Mouse (Mus musculus): ENCODE measurements around the gene Tsc22d1. TPM values are rescaled to one million over a fixed set of nuclear protein-coding genes. Genes with fewer than 3 reads are reported as not detected.

Tsc22d1 gene
- polyA plus RNA-seq, 1 experiment from 2014 or later: 568 TPM

GRCm38 (mm10) chr14:76487609-76488008, 72.8 kb downstream of the Tsc22d1 start:
- no peaks in the 10 kb centered on the region for H3K36me3 ChIP-seq (ENCODE audit: control insufficient read depth, insufficient read depth, low read length)
- H3K4me1 ChIP-seq (ENCODE audit: control insufficient read depth, insufficient read depth, low read length): peaks cover 2% of the 10 kb centered on the region; the same call in 1 of the 2 replicates
- ATAC-seq (ENCODE audit: insufficient read depth, low FRiP score): no peak
- no peak overlapping the region for H3K4me3 ChIP-seq (replicated peaks; ENCODE audit: low read length)
- WGBS: 78% methylated on average over 16 of the region's 16 CpGs
- no peaks in the 10 kb centered on the region for H3K27me3 ChIP-seq (ENCODE audit: control insufficient read depth, insufficient read depth, low read length)
- H3K9me3 ChIP-seq (replicated peaks; ENCODE audit: control insufficient read depth, low read length): no peaks in the 10 kb centered on the region
- H3K9ac ChIP-seq (ENCODE audit: low read length): no peak overlapping the region
- H3K4me2 ChIP-seq (ENCODE audit: low read depth, low read length): no peak overlapping the region
- H3K27ac ChIP-seq (ENCODE audit: low read length): no peak overlapping the region

DNA sequence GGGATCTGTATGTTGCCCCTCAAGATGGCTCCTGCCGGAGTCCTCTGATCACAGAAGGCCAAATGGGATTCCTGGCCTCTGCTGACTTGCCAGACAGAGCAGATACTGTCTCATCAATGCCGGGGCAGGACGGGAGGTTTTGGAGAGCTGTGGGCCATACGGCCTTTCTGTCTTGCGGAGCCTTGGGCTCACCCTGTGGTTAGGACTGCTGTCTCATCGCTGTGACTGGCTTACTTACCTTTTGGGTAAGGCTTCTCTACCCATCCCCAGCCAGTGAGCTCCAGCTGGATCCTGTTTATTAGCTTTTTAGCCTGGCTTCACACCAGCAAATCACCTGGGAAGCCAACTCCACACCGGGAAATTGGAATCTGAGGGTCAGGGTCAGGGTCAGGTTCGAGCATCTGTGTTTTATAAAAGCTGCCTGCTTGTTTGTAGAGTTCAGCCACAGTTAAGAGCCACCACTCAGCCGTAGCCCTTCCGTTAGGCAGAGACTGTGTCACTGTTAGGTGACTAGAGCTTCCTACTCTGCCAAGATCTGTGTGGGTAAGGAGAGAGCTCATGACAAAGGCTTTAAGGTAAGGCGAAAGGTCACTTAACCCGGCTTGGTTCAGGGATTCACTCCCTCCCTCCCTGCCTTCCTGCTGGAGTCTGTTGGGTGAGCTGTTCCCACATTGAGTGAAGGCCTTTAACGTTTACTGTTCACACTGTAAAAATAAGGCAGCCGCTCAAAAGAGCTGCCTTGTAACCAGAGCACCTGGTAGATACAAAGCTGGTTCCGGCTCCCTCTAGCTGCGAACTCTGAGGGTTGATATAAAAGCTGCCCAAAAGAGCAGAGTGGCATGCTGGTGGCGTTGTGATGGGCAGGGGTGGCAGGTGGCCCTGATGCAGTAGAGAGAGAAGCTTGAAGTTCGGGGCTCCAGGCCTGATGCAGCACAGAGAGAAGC, 73.6 kb downstream of the Tsc22d1 start:
- H3K4me2 ChIP-seq (ENCODE audit: low read depth, low read length): no peak overlapping the region
- H3K27ac ChIP-seq (ENCODE audit: low read length): no peak overlapping the region
- H3K4me3 ChIP-seq (replicated peaks; ENCODE audit: low read length): no peak overlapping the region
- no peaks in the 10 kb centered on the region for H3K36me3 ChIP-seq (ENCODE audit: control insufficient read depth, insufficient read depth, low read length)
- no peak for ATAC-seq (ENCODE audit: insufficient read depth, low FRiP score)
- H3K4me1 ChIP-seq (ENCODE audit: control insufficient read depth, insufficient read depth, low read length): peaks cover 2% of the 10 kb centered on the region; the same call in 1 of the 2 replicates
- no peaks in the 10 kb centered on the region for H3K9me3 ChIP-seq (replicated peaks; ENCODE audit: control insufficient read depth, low read length)
- no peaks in the 10 kb centered on the region for H3K27me3 ChIP-seq (ENCODE audit: control insufficient read depth, insufficient read depth, low read length)
- 57% methylated on average over 18 of the region's 18 CpGs for WGBS
- 0 out of 2 replicates have a peak overlapping the region, but pooled peaks have one; percentile 0 for H3K9ac ChIP-seq (ENCODE audit: low read length)

DNA sequence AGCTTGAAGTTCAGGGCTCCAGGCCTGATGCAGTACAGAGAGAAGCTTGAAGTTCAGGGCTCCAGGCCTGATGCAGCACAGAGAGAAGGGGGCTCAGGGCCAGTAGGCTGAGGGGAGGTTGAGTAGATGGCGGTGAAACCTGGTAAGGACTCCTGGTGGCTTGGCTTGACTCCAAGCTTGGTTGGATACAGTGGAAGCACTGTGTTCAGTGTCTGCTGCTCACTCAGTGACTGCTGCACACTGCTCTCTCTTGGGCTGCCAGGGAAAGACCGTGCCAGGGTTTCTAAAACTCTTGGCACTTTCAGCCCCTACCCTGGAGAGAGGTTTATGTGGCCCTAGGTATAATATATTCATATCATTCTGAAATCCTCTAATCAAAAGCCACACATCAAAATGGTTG, 74.4 kb downstream of the Tsc22d1 start:
- 69% methylated on average over 2 of the region's 2 CpGs for WGBS
- H3K27me3 ChIP-seq (ENCODE audit: control insufficient read depth, insufficient read depth, low read length): no peaks in the 10 kb centered on the region
- 0 out of 2 replicates have a peak, but pooled peaks have one; percentile 40 for ATAC-seq (ENCODE audit: insufficient read depth, low FRiP score)
- H3K27ac ChIP-seq (ENCODE audit: low read length): no peak overlapping the region
- no peak overlapping the region for H3K9ac ChIP-seq (ENCODE audit: low read length)
- no peaks in the 10 kb centered on the region for H3K9me3 ChIP-seq (replicated peaks; ENCODE audit: control insufficient read depth, low read length)
- H3K36me3 ChIP-seq (ENCODE audit: control insufficient read depth, insufficient read depth, low read length): 0 out of 2 replicates have a peak, but pooled peaks cover 3% of the 10 kb centered on the region
- H3K4me2 ChIP-seq (ENCODE audit: low read depth, low read length): no peak overlapping the region
- no peak overlapping the region for H3K4me3 ChIP-seq (replicated peaks; ENCODE audit: low read length)
- peaks cover 2% of the 10 kb centered on the region; the same call in 1 of the 2 replicates for H3K4me1 ChIP-seq (ENCODE audit: control insufficient read depth, insufficient read depth, low read length)

DNA sequence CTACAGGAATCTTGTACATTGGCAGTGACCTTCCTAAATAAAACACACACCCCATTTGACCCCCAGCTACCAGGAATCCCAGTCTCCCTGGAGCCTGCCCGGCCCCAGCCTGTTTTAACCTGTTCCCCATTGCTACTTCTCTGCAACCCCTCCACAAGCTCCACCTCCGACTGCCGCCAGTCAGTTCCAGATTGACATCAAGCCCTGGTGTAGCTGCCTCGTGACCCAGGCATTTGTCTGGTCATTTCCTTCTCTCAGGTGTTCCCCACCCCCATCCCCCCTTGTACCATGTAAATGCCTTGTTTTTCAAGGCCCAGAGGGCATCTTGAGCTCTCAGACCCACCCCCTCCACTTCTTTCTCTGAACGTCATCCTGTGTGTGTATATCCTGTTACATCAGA, 80.3 kb downstream of the Tsc22d1 start:
- Histone ChIP-seq H3K36me3 (ENCODE audit: control insufficient read depth, insufficient read depth, low read length) (0 out of 2 replicates have a peak, but pooled peaks cover 4% of the 10 kb centered on the region), H3K4me2 (ENCODE audit: low read depth, low read length) (no peak overlapping the region), H3K27me3 (ENCODE audit: control insufficient read depth, insufficient read depth, low read length) (no peaks in the 10 kb centered on the region), H3K9ac (ENCODE audit: low read length) (no peak overlapping the region), H3K9me3 (replicated peaks; ENCODE audit: control insufficient read depth, low read length) (no peaks in the 10 kb centered on the region), H3K4me1 (ENCODE audit: control insufficient read depth, insufficient read depth, low read length) (peaks cover 2% of the 10 kb centered on the region), H3K4me3 (replicated peaks; ENCODE audit: low read length) (no peak overlapping the region), H3K27ac (ENCODE audit: low read length) (no peak overlapping the region)
- no peak for ATAC-seq (ENCODE audit: insufficient read depth, low FRiP score)
- 44% methylated on average over 5 of the region's 5 CpGs for WGBS

DNA sequence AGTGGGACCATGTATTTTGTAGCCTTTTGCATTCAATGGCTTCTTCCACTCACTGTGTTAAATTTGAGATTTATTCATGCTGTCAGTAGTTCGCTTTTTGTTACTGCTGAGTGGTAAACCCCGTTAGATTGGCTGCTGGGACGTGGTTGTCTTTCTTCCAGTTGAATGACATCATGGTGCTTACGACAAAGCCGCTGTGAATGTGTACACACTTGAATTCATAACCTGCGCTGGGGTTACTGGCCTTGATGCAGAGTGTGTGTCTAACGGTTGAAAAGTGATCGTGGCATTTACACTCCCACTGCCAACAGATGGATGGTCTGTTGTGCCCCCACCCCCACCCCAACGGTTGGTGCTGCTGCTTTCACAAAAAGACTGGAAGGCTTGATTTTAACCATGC, 82.4 kb downstream of the Tsc22d1 start:
- ATAC-seq (ENCODE audit: insufficient read depth, low FRiP score): no peak
- Histone ChIP-seq H3K27me3 (ENCODE audit: control insufficient read depth, insufficient read depth, low read length) (no peaks in the 10 kb centered on the region), H3K4me2 (ENCODE audit: low read depth, low read length) (no peak overlapping the region), H3K27ac (ENCODE audit: low read length) (no peak overlapping the region), H3K36me3 (ENCODE audit: control insufficient read depth, insufficient read depth, low read length) (0 out of 2 replicates have a peak, but pooled peaks cover 4% of the 10 kb centered on the region), H3K4me3 (replicated peaks; ENCODE audit: low read length) (no peak overlapping the region), H3K9me3 (replicated peaks; ENCODE audit: control insufficient read depth, low read length) (no peaks in the 10 kb centered on the region), H3K4me1 (ENCODE audit: control insufficient read depth, insufficient read depth, low read length) (peaks cover 4% of the 10 kb centered on the region), H3K9ac (ENCODE audit: low read length) (no peak overlapping the region)
- WGBS: 74% methylated on average over 9 of the region's 9 CpGs

DNA sequence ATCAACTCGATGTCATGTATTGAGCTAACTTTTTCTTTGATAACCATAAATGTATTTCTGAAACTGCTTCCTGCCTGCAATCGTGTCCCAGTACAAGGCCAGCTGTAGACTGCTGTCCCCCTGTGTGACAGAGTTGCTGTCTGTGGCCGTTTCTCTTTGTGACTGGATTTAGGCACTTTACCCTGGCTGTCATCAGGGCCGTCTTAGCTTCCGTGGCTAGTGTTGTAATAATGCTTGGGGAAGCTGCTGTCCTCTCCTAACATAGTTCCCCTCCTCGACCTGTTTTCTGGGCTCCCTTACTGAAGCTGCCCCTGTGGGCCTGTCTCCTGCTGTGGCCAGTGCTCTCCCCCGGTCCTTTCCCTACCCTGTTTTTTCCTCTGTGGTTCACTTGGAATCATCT, 83.4 kb downstream of the Tsc22d1 start:
- Histone ChIP-seq H3K36me3 (ENCODE audit: control insufficient read depth, insufficient read depth, low read length) (0 out of 2 replicates have a peak, but pooled peaks cover 4% of the 10 kb centered on the region), H3K27ac (ENCODE audit: low read length) (no peak overlapping the region), H3K4me3 (replicated peaks; ENCODE audit: low read length) (no peak overlapping the region), H3K9ac (ENCODE audit: low read length) (no peak overlapping the region), H3K27me3 (ENCODE audit: control insufficient read depth, insufficient read depth, low read length) (no peaks in the 10 kb centered on the region), H3K4me1 (ENCODE audit: control insufficient read depth, insufficient read depth, low read length) (peaks cover 4% of the 10 kb centered on the region), H3K9me3 (replicated peaks; ENCODE audit: control insufficient read depth, low read length) (no peaks in the 10 kb centered on the region), H3K4me2 (ENCODE audit: low read depth, low read length) (no peak overlapping the region)
- 57% methylated on average over 7 of the region's 7 CpGs for WGBS
- ATAC-seq (ENCODE audit: insufficient read depth, low FRiP score): no peak

DNA sequence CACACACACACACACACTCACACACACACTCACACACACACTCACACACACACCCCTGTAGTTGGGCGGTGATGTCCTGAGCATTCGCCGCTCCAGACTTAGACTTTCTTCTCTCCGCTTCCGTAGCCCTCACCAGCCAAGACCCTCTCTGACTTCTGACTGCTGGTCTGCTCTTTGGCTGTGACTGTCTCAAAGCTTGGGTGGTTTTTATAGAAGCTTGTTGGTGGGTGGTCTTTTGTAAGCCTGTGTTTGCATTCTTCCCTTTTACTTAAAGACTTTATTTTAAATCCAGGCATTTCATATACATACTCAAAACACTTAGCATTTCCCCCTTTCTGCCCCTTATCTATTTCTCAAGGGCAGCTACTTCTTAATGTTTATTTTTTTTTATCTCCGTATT, 84.7 kb downstream of the Tsc22d1 start:
- Histone ChIP-seq H3K9me3 (replicated peaks; ENCODE audit: control insufficient read depth, low read length) (no peaks in the 10 kb centered on the region), H3K27me3 (ENCODE audit: control insufficient read depth, insufficient read depth, low read length) (no peaks in the 10 kb centered on the region), H3K4me3 (replicated peaks; ENCODE audit: low read length) (no peak overlapping the region), H3K4me1 (ENCODE audit: control insufficient read depth, insufficient read depth, low read length) (peaks cover 4% of the 10 kb centered on the region), H3K36me3 (ENCODE audit: control insufficient read depth, insufficient read depth, low read length) (no peaks in the 10 kb centered on the region), H3K27ac (ENCODE audit: low read length) (no peak overlapping the region), H3K4me2 (ENCODE audit: low read depth, low read length) (no peak overlapping the region), H3K9ac (ENCODE audit: low read length) (no peak overlapping the region)
- WGBS: 64% methylated on average over 6 of the region's 6 CpGs
- no peak for ATAC-seq (ENCODE audit: insufficient read depth, low FRiP score)

DNA sequence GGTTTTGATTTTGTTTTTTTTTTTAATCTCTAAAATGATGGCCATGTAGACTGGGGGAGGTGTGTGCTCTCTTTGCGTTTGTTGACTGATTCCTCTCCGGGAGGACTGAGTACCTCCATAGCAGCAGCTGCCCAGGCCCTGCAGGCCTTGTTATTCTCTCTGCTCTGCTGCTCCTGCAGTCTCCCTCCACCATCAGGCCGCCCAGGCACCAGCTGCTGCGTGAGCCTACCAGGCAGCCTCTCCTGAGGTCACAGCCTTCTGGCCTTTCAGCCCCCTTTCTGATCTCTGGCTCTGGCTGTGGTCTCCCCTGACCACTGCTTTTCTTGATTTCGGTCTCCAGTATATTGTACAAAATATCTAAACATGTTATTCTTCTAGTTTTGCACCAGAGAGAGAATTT, 85.3 kb downstream of the Tsc22d1 start:
- H3K9ac ChIP-seq (ENCODE audit: low read length): peak overlapping the region; percentile 57; the same call in 1 of the 2 replicates
- H3K27me3 ChIP-seq (ENCODE audit: control insufficient read depth, insufficient read depth, low read length): no peaks in the 10 kb centered on the region
- 39% methylated on average over 5 of the region's 5 CpGs for WGBS
- H3K36me3 ChIP-seq (ENCODE audit: control insufficient read depth, insufficient read depth, low read length): no peaks in the 10 kb centered on the region
- ATAC-seq (ENCODE audit: insufficient read depth, low FRiP score): no peak
- no peak overlapping the region for H3K27ac ChIP-seq (ENCODE audit: low read length)
- peaks cover 4% of the 10 kb centered on the region for H3K4me1 ChIP-seq (ENCODE audit: control insufficient read depth, insufficient read depth, low read length)
- no peaks in the 10 kb centered on the region for H3K9me3 ChIP-seq (replicated peaks; ENCODE audit: control insufficient read depth, low read length)
- no peak overlapping the region for H3K4me2 ChIP-seq (ENCODE audit: low read depth, low read length)
- H3K4me3 ChIP-seq (replicated peaks; ENCODE audit: low read length): no peak overlapping the region

- Histone ChIP-seq H3K4me1 (ENCODE audit: control insufficient read depth, insufficient read depth, low read length) (peaks cover 12% of the 10 kb centered on the region), H3K27ac (ENCODE audit: low read length) (peak overlapping the region; percentile 100; the same call in 1 of the 2 replicates), H3K9me3 (replicated peaks; ENCODE audit: control insufficient read depth, low read length) (no peaks in the 10 kb centered on the region), H3K9ac (ENCODE audit: low read length) (peak overlapping the region; percentile 98), H3K4me3 (replicated peaks; ENCODE audit: low read length) (peak overlapping the region; percentile 72), H3K4me2 (ENCODE audit: low read depth, low read length) (peak overlapping the region; percentile 57), H3K27me3 (ENCODE audit: control insufficient read depth, insufficient read depth, low read length) (no peaks in the 10 kb centered on the region), H3K36me3 (ENCODE audit: control insufficient read depth, insufficient read depth, low read length) (0 out of 2 replicates have a peak, but pooled peaks cover 15% of the 10 kb centered on the region)
- 8% methylated on average over 13 of the region's 13 CpGs for WGBS
- no peak for ATAC-seq (ENCODE audit: insufficient read depth, low FRiP score)
Observed at GRCm38 (mm10) chr14:76503231-76503851, 88.6 kb downstream of the Tsc22d1 start.

All from stomach, embryonic 16.5 days (tissue).